Comparison of ENCODE assay signal across 20 mouse cellular contexts in genomic region chr9:104878558-104878957, GRCm38 (mm10).
DNase-seq lines count a peak whose midpoint lies in the region; ATAC-seq lines count a peak whose summit lies in the region.
"Had no signal": no experiment of that assay in that cellular context is flagged by ENCODE, and none has a peak within 500 bp of the region (broad histone marks: within the 10 kb centered on the region; RNA-seq: fewer than 3 reads in every experiment).

No protein-coding gene starts in this region.

- no peaks in the 10 kb centered on the region for H3K27me3 ChIP-seq in liver, embryonic 12.5 days (replicated peaks)
- H3K27me3 ChIP-seq: embryonic facial prominence, embryonic 13.5 days; forebrain, embryonic 12.5 days; hindbrain, embryonic 12.5 days had no signal

- no peak overlapping the region for H3K9ac ChIP-seq in liver, embryonic 12.5 days
- H3K9ac ChIP-seq: embryonic facial prominence, embryonic 13.5 days; forebrain, embryonic 12.5 days; forebrain, postnatal 0 days; hindbrain, embryonic 12.5 days had no signal

- H3K4me3 ChIP-seq in liver, embryonic 12.5 days: no peak overlapping the region
- H3K4me3 ChIP-seq: embryonic facial prominence, embryonic 13.5 days; forebrain, embryonic 12.5 days; heart, embryonic 10.5 days; hindbrain, embryonic 12.5 days had no signal

- 70% methylated on average over 6 of the region's 6 CpGs for WGBS in liver, embryonic 12.5 days (ENCODE audit: insufficient replicate concordance)

- no peaks in the 10 kb centered on the region for H3K9me3 ChIP-seq in liver, embryonic 12.5 days (replicated peaks)
- H3K9me3 ChIP-seq: embryonic facial prominence, embryonic 13.5 days; forebrain, embryonic 12.5 days; heart, embryonic 10.5 days; hindbrain, embryonic 12.5 days had no signal

- H3K27ac ChIP-seq in liver, embryonic 12.5 days: no peak overlapping the region
- H3K27ac ChIP-seq: embryonic facial prominence, embryonic 13.5 days; forebrain, embryonic 12.5 days; heart, embryonic 10.5 days; hindbrain, embryonic 12.5 days had no signal

- H3K4me2 ChIP-seq in liver, embryonic 12.5 days: no peak overlapping the region
- H3K4me2 ChIP-seq: embryonic facial prominence, embryonic 13.5 days; forebrain, embryonic 12.5 days; hindbrain, embryonic 12.5 days had no signal

- H3K36me3 ChIP-seq in liver, embryonic 12.5 days: no peaks in the 10 kb centered on the region
- H3K36me3 ChIP-seq: embryonic facial prominence, embryonic 13.5 days; forebrain, embryonic 12.5 days; heart, embryonic 10.5 days; hindbrain, embryonic 12.5 days had no signal

- DNase-seq in heart, adult 11 months: peak; percentile 73
- DNase-seq in heart, adult 9 months (ENCODE audit: low spot score in 2 of 2): no peak
- DNase-seq in A20 (ENCODE audit: low read depth, low spot score) (peak; percentile 58), ZHBTc4 (ENCODE audit: low read depth, low spot score) (peak; percentile 15)
- peak; percentile 24 to 52 for DNase-seq in thymus, postnatal 36 days
- DNase-seq: adrenal gland, postnatal 10 days; cerebellum, adult 18-20 months; cerebellum, adult 9-11 months; cerebellum, postnatal 36 days; forebrain, postnatal 0 days; gastrocnemius, postnatal 25 days; heart, postnatal 10 days; heart, postnatal 4 days had no signal

- H3K4me1 ChIP-seq in liver, embryonic 12.5 days: no peaks in the 10 kb centered on the region
- H3K4me1 ChIP-seq: embryonic facial prominence, embryonic 13.5 days; forebrain, embryonic 12.5 days; hindbrain, embryonic 12.5 days had no signal

- no peak for ATAC-seq in liver, embryonic 12.5 days
- ATAC-seq in cerebellum, adult (ENCODE audit: insufficient number of reproducible peaks, low FRiP score, low TSS enrichment): no peak
- ATAC-seq: forebrain, postnatal 0 days; hindbrain, embryonic 16.5 days had no signal

Comparison
In these comparisons a context has a peak if more than half of its experiments do, and no peak if none do; other contexts are left out.
1. DNase-seq: peak in heart, adult 11 months (single experiment), A20 (single experiment), ZHBTc4 (single experiment) and thymus, postnatal 36 days (2 of 2); none in heart, adult 9 months (0 of 2).